Mouse (Mus musculus) NIH3T3 (cell line): Measurements from ENCODE around the gene Noa1.

Experiments used
- DNase-seq: peaks from one replicate; pipeline ENCODE4 v3.0.0-alpha.2; 2012; ENCODE audit warnings: low read depth

Gene Noa1

DNA sequence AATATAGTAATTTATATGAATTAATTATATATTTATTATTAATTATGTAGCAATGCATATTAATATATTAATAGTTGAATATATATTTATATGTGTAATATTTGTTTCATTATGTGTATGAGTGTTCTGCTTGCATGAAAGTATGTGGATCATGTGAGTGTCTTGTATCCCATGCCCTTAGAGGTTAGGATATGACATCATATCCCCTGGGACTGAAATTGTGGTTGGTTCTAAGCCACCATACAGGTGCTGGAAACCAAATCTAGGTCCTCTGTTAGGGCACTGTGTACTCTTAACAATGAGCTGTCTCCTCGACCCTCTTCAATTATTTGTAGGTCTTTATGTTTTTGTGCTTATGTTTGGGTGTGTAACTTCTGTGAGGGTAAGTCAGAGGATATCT lies 56.7 kb downstream of the Noa1 start:
- DNase-seq = no peak

DNA sequence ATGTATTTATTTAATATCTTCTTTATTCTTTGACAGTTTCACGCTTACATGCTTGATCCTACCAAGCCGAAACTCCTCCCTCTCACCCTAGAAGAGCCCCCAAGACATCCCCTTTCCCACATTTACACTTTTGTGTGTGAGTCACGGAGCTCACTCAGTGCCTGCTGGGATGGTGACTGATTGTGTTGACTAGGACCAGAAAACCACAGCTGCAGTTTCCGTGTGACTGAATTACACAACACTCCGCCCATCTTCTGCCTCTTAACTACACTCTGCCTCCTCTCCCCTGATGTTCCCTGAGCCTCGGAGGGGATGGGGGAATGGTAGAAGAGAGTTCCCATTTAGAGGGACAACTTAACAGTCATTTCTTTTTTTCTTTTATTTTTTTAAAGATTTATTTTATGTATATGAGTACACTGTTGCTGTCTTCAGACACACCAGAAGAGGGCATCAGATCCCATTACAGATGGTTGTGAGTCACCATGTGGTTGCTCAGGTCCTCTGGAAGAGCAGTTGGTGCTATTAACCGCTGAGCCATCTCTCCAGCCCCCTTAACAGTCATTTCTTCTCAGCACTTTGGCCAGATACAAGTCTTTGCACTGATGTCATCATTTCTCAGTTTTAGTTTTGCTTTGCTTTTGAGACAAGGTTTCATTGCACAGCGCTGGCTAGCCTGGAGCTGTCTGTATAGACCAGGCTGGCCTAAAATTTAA lies 57.6 kb downstream of the Noa1 start:
- peak; percentile 57 for DNase-seq

DNA sequence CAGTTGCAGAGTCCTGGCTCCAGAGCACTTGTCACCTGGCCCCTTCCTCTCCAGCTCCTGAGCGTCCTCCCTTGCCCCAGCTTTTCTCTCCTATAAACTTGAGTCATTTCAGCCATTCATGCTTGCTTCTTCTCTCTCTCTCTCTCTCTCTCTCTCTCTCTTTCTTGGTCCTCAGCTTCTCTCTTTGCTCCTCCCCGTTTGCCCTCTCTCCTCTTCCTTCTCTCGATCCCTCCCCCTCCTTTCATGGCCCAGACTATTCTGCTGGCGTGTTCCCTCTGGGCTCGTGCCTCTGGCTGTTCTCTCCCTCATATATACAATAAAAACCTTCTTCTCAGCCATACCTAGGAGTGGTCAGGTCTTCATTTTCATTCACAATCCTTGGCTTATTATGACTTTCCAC lies 58.2 kb downstream of the Noa1 start:
- peak; percentile 19 for DNase-seq

DNA sequence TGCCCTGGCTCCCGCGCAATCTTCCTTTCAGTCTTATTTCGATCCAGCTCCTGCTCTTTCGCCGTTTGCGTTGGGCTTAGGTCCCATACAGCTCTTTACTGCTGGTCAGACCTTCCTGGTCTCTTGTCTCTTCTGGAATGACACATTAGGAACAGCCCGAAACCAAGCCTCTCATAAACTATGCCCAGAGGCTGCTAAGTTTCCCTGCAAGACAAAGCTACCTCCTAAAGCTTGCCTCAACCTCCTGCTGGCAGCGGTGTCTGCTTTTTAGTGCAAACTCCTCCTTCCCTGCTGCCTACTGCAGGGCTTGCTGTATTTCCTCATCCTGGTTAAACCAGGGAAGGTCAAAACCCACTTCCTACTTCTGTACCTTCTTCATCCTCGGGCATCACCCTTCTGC lies 59.8 kb downstream of the Noa1 start:
- DNase-seq = no peak

DNA sequence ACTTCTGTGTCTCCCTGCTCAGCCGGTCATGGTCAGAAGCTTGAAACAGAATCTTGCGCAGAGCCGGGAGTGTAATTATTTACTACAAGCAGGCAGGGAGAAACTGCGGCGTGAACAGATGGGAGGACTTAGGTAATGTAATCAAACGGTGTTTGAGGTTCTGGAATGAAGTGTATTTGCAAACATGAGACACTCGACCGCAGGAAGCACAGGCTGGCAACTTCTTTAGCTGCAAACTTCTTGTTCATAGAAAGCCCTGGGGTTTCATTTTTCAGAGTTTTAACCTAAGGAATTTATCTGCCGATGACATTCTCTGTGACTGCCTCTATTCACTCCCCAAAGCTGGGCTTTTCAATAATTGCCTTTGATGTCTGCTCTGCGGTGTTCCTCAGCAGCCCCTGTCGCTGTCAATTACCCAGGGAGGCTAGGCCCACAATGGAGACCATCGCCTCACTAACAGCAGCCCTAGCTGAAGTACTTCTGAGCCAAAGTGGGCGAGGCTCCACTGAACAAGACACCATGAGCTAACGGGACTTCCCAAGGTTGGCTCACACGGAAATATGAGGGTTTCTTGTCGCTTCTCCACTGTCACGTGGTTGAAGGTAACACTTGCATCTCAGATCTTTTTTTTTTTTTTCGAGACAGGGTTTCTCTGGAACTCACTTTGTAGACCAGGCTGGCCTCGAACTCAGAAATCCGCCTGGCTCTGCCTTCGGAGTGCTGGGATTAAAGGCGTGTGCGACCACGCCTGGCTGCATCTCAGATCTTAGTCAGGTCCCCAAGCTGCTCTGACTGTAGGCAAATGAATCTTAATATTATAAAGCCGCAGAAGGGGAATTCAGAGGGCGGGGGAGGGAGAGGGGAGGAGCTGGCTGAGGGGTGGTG lies 63.9 kb downstream of the Noa1 start:
- DNase-seq = peak; percentile 47

DNA sequence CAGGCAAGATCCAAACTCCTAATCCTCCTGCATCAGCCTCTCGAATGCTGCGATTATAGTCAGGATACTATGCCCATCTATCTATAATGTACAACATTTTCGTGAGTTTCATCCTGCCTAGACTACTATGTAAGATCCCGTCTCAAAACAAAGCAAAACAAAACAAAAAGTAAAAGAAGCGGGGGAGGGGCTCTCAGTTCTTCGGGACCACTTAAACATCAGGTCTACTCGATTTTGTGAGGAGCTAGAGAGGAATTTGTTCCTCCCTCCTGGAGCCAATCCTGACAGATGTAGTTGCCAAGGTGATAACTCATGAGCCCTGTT lies 64.5 kb downstream of the Noa1 start:
- peak; percentile 34 for DNase-seq

DNA sequence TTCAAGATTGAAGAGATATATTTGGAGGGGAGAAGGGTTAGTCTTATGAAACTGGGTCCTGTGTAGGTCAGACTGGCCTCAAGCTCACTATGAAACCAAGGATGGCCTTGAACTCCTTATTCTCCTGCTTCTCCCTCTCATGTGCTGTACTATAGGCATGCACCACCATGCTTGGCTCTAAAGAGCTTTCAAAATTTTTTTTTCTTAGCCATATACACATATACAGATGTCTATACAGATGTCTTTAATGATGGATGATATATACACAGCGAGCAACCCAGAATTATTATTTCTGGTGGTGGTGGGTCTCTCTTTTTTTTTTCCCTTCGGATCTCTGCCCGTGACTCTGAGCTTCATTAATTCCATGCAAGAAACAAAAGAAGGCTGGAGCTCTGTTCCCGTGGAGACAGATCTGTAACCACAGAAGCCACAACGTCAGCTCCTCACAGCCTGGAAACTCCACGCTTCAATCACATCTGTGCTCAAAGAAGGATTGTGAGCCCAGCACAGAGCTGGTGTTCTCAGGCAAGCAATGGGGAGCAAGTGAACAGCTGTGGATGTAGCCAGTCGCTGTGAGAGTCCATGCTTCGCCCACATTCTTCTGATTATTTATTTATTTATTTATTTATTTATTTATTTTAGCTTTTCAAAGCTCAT lies 65.4 kb downstream of the Noa1 start:
- no peak for DNase-seq
